Mouse (Mus musculus) stomach, embryonic 15.5 days (tissue): ENCODE measurements around the gene Lhfpl5. TPM values are rescaled to one million over a fixed set of nuclear protein-coding genes. Genes with fewer than 3 reads are reported as not detected.

Experiments used
- ATAC-seq: fragments of 200-750 bp; cut with Nextera tagmentation; 2 replicates; pipeline ENCODE4 v1.8.0; 2017; ENCODE audit warnings: low read depth, moderate number of reproducible peaks, moderate TSS enrichment; ENCODE audit not compliant: insufficient read depth, low FRiP score
- H3K27ac ChIP-seq: fragments of 300-500 bp; sonication (generic); 2 replicates; pipeline ENCODE4 v1.5.1; 2015; ENCODE audit warnings: mild to moderate bottlenecking, inconsistent platforms
- H3K27me3 ChIP-seq: fragments of 300-500 bp; sonication (generic); replicated peaks from 2 replicates; pipeline ENCODE4 v1.6.1; 2015; ENCODE audit warnings: inconsistent platforms
- H3K36me3 ChIP-seq: fragments of 300-500 bp; sonication (generic); 2 replicates; pipeline ENCODE4 v1.6.1; 2015; ENCODE audit warnings: inconsistent platforms
- H3K4me1 ChIP-seq: fragments of 300-500 bp; sonication (generic); 2 replicates; pipeline ENCODE4 v1.6.1; 2015; ENCODE audit warnings: inconsistent platforms
- H3K4me2 ChIP-seq: fragments of 300-500 bp; sonication (generic); 2 replicates; pipeline ENCODE4 v1.6.1; 2015; ENCODE audit warnings: mild to moderate bottlenecking, inconsistent platforms
- H3K4me3 ChIP-seq: fragments of 300-500 bp; sonication (generic); replicated peaks from 2 replicates; pipeline ENCODE4 v1.5.1; 2015; ENCODE audit warnings: inconsistent platforms
- H3K9ac ChIP-seq: fragments of 300-500 bp; sonication (generic); 2 replicates; pipeline ENCODE4 v1.6.1; 2015; ENCODE audit warnings: inconsistent platforms
- H3K9me3 ChIP-seq: fragments of 300-500 bp; sonication (generic); 2 replicates; pipeline ENCODE4 v1.6.1; 2016; ENCODE audit warnings: inconsistent platforms
- WGBS: fragments of 180-500 bp; shearing (Covaris S2); methylation state at CpG from one replicate; pipeline ENCODE4 v1.1.7; 2015; 5-methylcytosine and 5-hydroxymethylcytosine counted together
- polyA plus RNA-seq: library from polyadenylated mRNA; unstranded; fragments of >200 nt; fragmentation: Nextera tagmentation; extraction: Ambion mirVana; gene quantifications from 2 replicates; pipeline ENCODE4 v1.2.1, GENCODE M21; 2015

The Lhfpl5 gene
- polyA plus RNA-seq = 0.85 and 1.0 TPM in 2 replicates

DNA sequence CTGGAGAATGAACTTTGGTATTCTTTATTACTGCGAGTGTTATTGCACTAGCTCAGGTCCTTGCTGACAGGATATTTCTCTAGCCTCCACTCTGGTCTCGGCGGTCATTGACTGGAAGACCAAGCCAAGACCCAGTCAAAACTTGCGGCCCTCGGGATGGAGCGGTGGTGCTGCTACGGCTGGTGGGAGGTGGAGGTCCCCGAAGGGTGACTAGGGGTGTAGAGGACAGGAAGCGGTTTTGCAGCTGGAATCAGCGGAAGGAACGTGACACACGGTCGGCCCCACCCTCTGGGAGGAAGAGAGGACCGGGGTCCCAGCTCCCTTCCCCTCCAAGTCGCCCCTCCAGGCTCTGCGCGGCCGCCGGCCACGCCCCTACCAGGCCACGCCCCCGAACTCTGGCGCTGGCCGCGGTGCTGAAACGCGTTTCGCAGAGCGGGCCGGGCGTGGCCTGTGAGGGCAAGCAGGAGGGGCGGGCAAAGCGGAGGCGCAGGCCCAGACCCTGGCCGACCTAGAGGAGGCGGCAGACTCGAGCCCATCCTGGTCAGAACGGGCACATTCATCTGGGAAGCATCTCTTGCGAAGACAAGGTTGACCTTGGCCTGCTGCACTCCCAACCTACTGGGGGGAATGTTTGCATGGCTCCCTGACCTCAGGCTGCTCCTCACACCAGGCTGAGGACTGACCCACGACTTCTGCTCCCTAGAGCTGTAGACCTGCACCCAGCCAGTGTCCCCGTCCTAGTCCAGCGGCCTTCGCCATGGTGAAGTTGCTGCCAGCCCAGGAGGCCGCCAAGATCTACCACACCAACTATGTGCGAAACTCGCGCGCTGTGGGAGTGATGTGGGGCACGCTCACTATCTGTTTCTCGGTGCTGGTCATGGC, at the start of gene Lhfpl5:
Gene Lhfpl5 (plus strand): TSS at position 398 of the 882 bp plus-strand sequence.
- H3K27me3 ChIP-seq = 0 out of 2 replicates have a peak, but pooled peaks cover 3% of the 10 kb centered on the region
- H3K9ac ChIP-seq = no peak within 1 kb of the TSS
- H3K36me3 ChIP-seq = no peaks in the 10 kb centered on the region
- peaks cover 8% of the 10 kb centered on the region for H3K4me1 ChIP-seq
- H3K27ac ChIP-seq = no peak within 1 kb of the TSS
- peak; percentile 79 for ATAC-seq
- peak within 1 kb of the TSS; percentile 62 for H3K4me2 ChIP-seq
- H3K9me3 ChIP-seq = no peaks in the 10 kb centered on the region
- H3K4me3 ChIP-seq = peak within 1 kb of the TSS; percentile 27
- 14% methylated on average over 48 of the region's 50 CpGs for WGBS

DNA sequence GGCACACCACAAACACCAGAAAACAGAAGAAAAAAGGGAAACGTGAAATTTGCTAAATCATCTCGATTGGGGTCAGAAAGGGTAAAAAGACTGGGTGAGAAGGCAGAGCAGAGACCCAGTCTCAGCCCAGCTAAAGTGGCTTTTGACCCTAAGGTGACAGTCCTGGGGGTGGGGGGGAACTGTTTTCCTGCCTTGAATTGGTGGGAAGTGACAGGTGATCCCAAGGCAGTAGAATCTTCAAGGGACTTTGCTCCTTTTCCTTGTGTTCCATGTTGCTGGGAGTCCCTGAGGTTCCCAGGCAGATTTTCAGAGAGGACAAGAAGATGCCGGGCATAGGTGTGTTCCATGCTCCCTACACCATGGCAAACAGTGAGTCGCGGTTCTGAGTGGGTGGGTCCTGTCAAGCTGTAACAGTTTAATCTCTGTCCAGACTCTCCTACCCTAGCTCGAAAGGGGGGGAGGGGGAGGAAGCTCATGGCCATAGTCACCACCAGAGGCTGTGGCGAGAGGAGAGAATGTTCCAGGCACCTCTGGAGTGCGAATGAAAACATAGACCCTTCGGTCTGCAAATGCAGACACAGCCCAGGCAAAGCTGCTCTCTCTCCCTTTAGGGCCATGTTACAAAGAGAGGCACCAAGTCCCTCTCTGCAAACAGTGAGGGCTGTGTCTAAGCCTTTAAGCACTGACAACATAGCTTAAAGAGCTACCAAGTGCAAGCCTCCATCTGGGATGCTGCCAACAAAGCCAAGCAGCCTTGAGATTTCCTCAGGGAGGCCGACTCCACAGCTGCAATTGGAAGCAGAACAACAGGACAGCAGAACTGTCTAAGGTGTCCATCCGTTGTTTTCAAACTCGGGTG, 48.0 kb upstream of the Lhfpl5 start:
- H3K4me2 ChIP-seq = peak overlapping the region; percentile 37
- H3K27me3 ChIP-seq = no peaks in the 10 kb centered on the region
- 32% methylated on average over 12 of the region's 12 CpGs for WGBS
- H3K36me3 ChIP-seq = no peaks in the 10 kb centered on the region
- H3K9ac ChIP-seq = no peak overlapping the region
- peak overlapping the region; percentile 18; the same call in 1 of the 2 replicates for H3K4me3 ChIP-seq
- no peaks in the 10 kb centered on the region for H3K9me3 ChIP-seq
- ATAC-seq = no peak
- no peak overlapping the region for H3K27ac ChIP-seq
- peaks cover 23% of the 10 kb centered on the region for H3K4me1 ChIP-seq

DNA sequence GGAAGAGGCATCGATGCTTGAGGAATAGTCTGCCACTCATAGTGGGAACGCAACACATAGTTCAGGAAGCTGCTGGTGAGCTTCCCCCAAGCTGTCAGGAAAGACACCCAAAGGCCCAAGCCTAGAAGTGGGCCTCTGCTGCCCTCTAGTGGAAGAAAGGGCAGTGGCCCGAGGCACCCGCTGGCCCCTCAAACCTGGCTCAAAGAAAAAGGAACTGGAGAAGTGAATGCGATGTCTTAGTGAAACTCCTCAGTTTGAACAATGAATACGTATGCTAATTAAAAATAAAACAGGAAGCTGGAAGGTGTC, 47.4 kb upstream of the Lhfpl5 start:
- Histone ChIP-seq H3K9ac (no peak overlapping the region), H3K27ac (no peak overlapping the region), H3K9me3 (no peaks in the 10 kb centered on the region), H3K36me3 (no peaks in the 10 kb centered on the region), H3K4me2 (peak overlapping the region; percentile 37), H3K27me3 (no peaks in the 10 kb centered on the region), H3K4me1 (peaks cover 20% of the 10 kb centered on the region), H3K4me3 (peak overlapping the region; percentile 18; the same call in 1 of the 2 replicates)
- WGBS = 3% methylated on average over 6 of the region's 6 CpGs
- ATAC-seq = peak; percentile 42; the same call in 1 of the 2 replicates

DNA sequence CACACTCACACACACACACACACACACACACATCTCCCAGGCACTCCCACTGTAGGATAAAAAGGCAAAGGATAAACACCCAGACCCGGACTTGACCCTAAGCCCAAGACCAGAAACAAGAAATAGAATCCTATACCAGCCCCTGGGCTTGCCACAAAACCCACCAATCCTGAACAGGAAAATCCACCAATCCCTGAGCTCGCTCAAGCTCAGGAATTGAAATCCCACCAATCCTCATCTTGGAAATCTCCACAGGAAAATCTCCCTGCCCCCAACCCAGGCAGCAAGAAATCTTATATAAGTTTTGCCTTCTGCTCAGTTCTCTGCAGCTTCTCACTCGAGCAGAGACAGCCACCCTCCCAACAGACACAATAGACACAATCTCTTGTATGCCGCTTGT, 46.3 kb upstream of the Lhfpl5 start:
- H3K4me2 ChIP-seq = no peak overlapping the region
- ATAC-seq = no peak
- WGBS = 65% methylated on average over 4 of the region's 4 CpGs
- H3K27ac ChIP-seq = no peak overlapping the region
- peaks cover 10% of the 10 kb centered on the region; the same call in 1 of the 2 replicates for H3K4me1 ChIP-seq
- no peaks in the 10 kb centered on the region for H3K27me3 ChIP-seq
- H3K9me3 ChIP-seq = no peaks in the 10 kb centered on the region
- H3K36me3 ChIP-seq = no peaks in the 10 kb centered on the region
- H3K4me3 ChIP-seq = no peak overlapping the region
- H3K9ac ChIP-seq = no peak overlapping the region

DNA sequence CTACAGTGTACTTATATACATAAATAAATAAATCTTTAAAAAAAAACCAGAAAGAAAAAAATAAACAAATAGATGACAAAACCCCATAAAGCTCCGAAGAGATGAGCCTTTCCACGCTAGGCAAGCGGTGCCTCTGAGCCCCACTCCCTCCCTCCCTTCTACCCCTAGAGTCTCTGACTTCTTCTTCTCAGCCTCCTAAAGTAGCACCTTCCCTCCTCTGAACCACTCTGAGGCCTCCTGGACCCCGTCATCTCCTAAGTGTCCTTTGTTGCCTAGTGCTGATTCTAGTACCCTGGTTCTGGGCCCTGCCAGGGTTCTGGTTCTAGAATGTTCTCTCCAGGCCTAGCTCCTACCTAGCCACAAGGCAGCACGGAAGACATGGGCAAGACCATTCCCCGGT, 44.9 kb upstream of the Lhfpl5 start, which contains the start of gene Armc12:
Gene Armc12 (plus strand): TSS at position 301 of the 400 bp plus-strand sequence.
- Histone ChIP-seq H3K27ac (no peak within 1 kb of the TSS), H3K4me2 (no peak within 1 kb of the TSS), H3K4me1 (peaks cover 7% of the 10 kb centered on the region; the same call in 1 of the 2 replicates), H3K27me3 (no peaks in the 10 kb centered on the region), H3K36me3 (no peaks in the 10 kb centered on the region), H3K9ac (no peak within 1 kb of the TSS), H3K4me3 (no peak within 1 kb of the TSS), H3K9me3 (no peaks in the 10 kb centered on the region)
- ATAC-seq = no peak
- 86% methylated on average over 6 of the region's 6 CpGs for WGBS

- H3K27ac ChIP-seq = no peak overlapping the region
- WGBS = 14% methylated on average over 18 of the region's 18 CpGs
- H3K27me3 ChIP-seq = no peaks in the 10 kb centered on the region
- ATAC-seq = no peak
- no peak overlapping the region for H3K4me3 ChIP-seq
- no peak overlapping the region for H3K9ac ChIP-seq
- H3K9me3 ChIP-seq = no peaks in the 10 kb centered on the region
- peaks cover 7% of the 10 kb centered on the region; the same call in 1 of the 2 replicates for H3K4me1 ChIP-seq
- no peak overlapping the region for H3K4me2 ChIP-seq
- no peaks in the 10 kb centered on the region for H3K36me3 ChIP-seq
These were observed 43.5 kb upstream of the Lhfpl5 start for GRCm38 (mm10) chr17:28531946-28532345.

DNA sequence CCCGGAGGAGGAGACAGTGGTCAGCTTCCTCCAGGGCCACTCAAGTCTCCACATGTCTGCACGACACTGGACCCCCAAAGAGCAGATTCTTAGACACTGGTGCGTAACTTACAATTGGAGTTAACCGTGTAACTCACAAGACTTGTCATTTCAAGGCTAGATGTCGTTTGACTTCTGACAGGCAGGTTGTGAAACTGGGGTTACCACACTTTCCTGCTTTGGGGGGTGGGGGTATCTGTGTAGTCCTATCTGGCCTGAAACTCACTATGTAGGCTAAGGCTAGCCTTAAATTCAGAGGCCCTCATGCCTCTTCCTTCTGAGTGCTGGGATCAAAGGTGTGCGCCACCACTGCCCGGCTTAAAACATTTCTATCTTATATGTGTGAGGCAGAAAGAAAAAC, 42.9 kb upstream of the Lhfpl5 start:
- 81% methylated on average over 7 of the region's 7 CpGs for WGBS
- no peak overlapping the region for H3K4me2 ChIP-seq
- no peaks in the 10 kb centered on the region for H3K36me3 ChIP-seq
- H3K27ac ChIP-seq = no peak overlapping the region
- H3K27me3 ChIP-seq = no peaks in the 10 kb centered on the region
- H3K9me3 ChIP-seq = no peaks in the 10 kb centered on the region
- H3K9ac ChIP-seq = no peak overlapping the region
- no peak overlapping the region for H3K4me3 ChIP-seq
- ATAC-seq = no peak
- H3K4me1 ChIP-seq = peaks cover 3% of the 10 kb centered on the region; the same call in 1 of the 2 replicates

GRCm38 (mm10) chr17:28533327-28533726, 42.1 kb upstream of the Lhfpl5 start:
- Histone ChIP-seq H3K4me1 (no peaks in the 10 kb centered on the region), H3K4me3 (no peak overlapping the region), H3K27me3 (no peaks in the 10 kb centered on the region), H3K27ac (no peak overlapping the region), H3K36me3 (no peaks in the 10 kb centered on the region), H3K4me2 (no peak overlapping the region), H3K9me3 (no peaks in the 10 kb centered on the region), H3K9ac (no peak overlapping the region)
- ATAC-seq = no peak
- 88% methylated on average over 13 of the region's 13 CpGs for WGBS

DNA sequence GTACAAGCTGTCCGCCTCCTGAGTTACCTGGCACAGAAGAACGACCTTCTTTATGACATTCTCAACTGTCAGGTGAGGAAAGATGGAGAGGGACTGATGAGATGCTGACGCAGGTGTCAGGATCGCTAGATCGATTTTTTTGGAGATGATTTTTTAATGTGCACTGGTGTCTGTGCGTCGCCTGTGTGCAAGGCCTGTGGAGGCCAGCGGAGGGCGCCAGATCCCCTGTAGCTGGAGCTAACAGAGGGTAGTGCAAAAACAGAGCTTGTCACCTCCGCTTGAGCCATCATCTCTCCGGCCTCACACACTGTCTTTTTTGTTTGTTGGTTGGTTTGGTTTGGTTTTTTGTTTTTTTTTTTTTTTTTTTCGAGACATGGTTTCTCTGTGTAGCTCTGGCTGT, 37.6 kb upstream of the Lhfpl5 start:
- Histone ChIP-seq H3K36me3 (no peaks in the 10 kb centered on the region), H3K9ac (no peak overlapping the region), H3K9me3 (no peaks in the 10 kb centered on the region), H3K4me3 (no peak overlapping the region), H3K27me3 (no peaks in the 10 kb centered on the region), H3K4me2 (no peak overlapping the region), H3K4me1 (no peaks in the 10 kb centered on the region), H3K27ac (no peak overlapping the region)
- 46% methylated on average over 12 of the region's 12 CpGs for WGBS
- ATAC-seq = no peak

DNA sequence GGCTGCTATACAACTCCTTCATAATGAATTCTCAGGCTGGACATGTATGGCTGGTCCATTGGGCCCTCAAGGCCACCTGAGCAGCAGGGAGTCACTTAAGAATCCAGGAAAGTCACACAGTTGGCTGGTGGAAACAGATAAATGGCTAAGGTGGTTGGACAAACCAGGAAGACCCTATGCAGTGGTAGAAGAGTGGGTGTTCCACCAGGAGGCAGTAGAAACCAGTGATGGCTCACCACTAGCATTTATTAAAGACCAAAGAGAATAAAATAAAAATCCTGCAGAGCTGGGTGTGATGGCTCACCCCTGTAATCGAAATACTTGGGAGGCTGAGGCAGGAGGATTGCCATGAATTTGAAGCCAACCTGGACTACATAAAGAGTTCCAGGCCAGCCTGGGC, 28.5 kb upstream of the Lhfpl5 start:
- no peak for ATAC-seq
- Histone ChIP-seq H3K4me1 (no peaks in the 10 kb centered on the region), H3K9me3 (no peaks in the 10 kb centered on the region), H3K4me2 (no peak overlapping the region), H3K9ac (no peak overlapping the region), H3K36me3 (no peaks in the 10 kb centered on the region), H3K4me3 (no peak overlapping the region), H3K27me3 (no peaks in the 10 kb centered on the region), H3K27ac (no peak overlapping the region)
- WGBS = 94% methylated on average over 1 of the region's 1 CpGs

DNA sequence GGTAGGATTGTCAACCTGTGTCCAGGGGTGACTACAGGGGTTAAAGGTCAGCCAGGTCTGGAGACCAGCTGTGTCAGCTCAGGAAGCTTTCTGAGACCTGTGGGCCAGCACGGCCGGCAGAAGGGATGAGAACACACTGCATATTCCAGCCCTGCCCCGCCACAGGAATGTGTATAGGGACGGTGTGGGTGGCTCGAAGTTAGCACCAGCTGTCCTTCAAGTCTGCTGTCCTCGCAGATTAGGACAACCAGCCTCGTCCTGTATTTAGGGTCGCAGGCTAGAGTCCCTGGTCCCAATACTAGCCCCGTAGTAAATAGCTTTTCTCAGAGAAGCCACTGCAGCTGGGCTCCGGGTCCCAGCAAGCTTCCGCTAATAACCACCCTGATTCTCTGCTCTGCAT, 26.9 kb upstream of the Lhfpl5 start:
- 0 out of 2 replicates have a peak, but pooled peaks cover 4% of the 10 kb centered on the region for H3K4me1 ChIP-seq
- no peaks in the 10 kb centered on the region for H3K36me3 ChIP-seq
- WGBS = 58% methylated on average over 11 of the region's 11 CpGs
- H3K9me3 ChIP-seq = no peaks in the 10 kb centered on the region
- no peak overlapping the region for H3K27ac ChIP-seq
- H3K9ac ChIP-seq = no peak overlapping the region
- H3K4me3 ChIP-seq = no peak overlapping the region
- no peak for ATAC-seq
- no peak overlapping the region for H3K4me2 ChIP-seq
- no peaks in the 10 kb centered on the region for H3K27me3 ChIP-seq

- 76% methylated on average over 14 of the region's 14 CpGs for WGBS
- no peaks in the 10 kb centered on the region for H3K36me3 ChIP-seq
- H3K4me1 ChIP-seq = 0 out of 2 replicates have a peak, but pooled peaks cover 4% of the 10 kb centered on the region
- H3K27ac ChIP-seq = no peak within 1 kb of the TSS
- no peaks in the 10 kb centered on the region for H3K9me3 ChIP-seq
- no peak within 1 kb of the TSS for H3K4me3 ChIP-seq
- no peak within 1 kb of the TSS for H3K9ac ChIP-seq
- no peak for ATAC-seq
- H3K4me2 ChIP-seq = no peak within 1 kb of the TSS
- no peaks in the 10 kb centered on the region for H3K27me3 ChIP-seq
These were observed 26.3 kb upstream of the Lhfpl5 start, which contains the start of gene Clpsl2 for GRCm38 (mm10) chr17:28549111-28549510. Gene Clpsl2, plus strand, starts transcription at chr17:28549411.
